Mouse (Mus musculus) heart, adult 11 months (tissue): ENCODE data around the gene Ap1b1.

Experiments used
- DNase-seq: peaks from one replicate; pipeline ENCODE4 v3.0.0; 2022

The Ap1b1 gene

DNA sequence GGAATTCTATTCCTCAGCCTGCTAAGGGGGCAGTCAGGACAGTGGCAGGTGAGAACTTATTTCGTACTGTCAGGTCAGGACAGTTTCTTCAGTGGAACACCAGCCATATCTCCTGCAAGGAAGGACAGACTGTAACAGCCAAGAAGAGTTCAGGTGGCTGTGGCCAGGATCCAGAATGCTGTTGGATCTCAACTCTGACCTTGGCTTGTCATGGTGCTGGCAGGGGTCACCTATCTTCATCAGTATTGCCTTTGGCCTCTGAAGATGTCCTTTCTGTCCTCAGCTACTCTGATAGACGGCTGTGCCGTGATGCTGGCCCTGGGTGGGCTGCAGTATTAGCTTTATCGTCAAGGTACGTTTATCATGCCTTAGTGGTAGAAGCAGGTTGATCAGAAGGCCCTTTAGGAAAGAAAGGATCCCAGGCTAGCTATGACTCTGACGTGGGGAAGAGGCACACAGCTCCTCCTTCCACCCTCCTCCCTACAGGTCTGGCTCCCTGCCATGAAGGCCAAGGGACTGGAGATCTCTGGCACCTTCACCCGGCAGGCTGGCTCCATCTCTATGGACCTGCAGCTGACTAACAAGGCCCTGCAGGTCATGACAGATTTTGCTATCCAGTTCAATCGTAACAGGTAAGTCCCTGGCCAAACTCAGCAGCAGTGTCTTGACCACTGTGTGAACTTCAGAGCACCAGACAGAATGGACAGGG lies 50.7 kb downstream of the Ap1b1 start:
- DNase-seq, result peak; percentile 93

DNA sequence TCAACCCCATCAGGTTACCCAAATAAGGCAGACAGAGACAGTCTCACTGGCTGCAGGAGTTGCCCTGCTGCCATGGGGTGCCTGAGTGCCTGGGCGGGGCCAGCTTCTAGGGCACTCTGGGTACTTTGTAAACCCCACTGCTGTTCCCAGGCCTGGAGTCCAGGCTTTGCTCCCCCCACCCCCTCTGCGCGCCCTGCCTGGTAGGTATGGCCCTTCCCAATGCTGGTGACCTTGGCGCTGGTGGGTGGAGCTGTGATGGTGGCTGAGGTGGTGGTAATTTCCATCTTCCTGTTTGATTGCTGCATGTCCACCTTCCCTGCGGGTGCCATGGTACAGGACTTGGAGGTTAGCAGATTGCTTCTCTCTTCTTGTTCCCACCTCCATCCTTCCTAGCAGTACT lies 54.0 kb downstream of the Ap1b1 start:
- DNase-seq, result no peak

DNA sequence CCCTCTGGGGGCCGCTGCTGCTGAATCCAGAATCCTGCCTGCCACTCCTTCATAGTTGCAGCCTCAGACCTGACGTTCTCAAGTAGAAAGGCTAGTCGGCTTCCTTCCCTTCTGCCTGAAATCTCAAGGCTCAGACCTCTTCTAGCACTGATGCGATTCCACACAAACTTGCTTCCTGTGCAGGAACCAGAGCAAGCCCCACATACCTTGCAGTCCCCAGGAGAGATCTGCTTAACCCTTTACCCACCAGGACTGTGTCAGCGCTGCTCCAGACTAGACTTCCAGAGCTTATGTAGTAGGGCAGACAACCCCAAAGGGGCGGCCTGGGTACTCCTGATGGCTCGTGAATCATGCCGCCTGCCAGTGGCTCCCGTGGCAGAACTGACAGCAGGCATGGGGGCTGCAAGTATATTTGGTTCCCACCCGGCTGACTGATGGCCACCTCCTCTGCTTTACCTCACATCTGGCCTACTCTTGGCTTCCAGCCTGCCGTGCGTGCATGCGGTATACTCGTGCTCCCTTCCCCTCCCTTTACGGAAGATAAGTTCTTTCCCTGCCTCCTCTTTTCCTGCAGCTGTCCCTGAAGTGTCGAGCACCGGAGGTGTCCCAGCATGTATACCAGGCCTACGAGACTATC lies 54.6 kb downstream of the Ap1b1 start:
- no peak for DNase-seq

DNA sequence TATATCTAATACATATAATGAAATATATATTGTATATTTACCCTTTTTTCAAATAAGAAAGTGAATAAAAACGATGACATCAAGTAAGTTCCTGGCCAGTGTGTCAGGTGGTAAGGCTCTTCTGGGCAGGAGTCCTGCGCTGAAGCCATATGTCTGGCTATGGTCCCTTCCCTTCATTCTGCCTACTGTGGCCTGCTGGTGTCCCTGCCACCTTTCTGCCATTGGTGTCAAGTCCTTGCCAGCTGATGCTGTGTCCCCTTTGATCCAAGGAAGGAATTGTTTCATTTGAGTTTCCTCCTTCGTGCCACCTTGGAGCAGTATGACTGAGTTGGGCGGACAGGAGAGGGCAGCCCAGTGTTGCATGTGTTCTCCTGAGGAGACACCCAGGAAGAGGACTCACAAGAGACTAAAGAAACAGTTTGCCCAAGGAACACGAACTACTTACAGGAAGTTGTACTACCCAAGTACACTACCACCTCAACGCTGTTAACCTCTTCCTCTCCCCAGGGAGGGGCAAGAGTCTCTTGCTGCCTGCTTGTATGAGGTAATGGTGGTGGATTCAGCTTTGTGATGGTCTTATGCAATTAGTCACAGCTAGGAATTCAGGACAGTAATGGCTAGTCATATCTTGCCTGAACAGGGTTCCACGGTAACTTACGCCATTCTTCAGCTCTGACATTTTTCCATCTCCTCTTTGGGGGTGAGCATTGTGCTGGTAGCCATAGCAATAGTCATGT lies 56.2 kb downstream of the Ap1b1 start:
- DNase-seq, result no peak

DNA sequence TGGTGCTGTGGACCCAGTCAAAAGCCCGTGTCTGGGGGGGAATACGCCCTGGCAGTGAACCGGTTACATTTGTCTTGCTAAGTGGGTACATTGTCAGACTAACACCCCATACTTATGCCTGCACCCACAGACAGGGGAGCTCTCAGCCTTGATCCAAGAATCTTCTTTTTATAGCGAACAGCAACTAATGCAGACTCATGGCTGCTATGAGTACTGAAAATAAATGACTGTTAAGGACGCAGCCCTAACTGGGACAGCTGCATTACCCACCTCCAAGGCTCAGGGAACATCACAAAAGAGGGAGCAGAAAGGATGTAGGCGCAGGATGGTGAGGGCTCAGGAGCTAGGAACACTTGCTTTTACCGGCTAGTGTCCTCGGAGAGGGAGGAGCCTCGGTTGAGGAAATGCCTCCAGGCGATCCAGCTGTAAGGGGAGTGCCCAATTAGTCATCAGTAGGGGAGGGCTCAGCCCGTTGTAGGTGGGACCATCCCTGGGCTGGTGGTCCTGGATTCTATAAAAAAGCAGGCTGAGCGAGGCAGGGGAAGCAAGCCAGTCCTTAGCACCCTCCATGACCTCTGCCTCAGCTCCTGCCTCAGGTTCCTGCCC lies 59.8 kb downstream of the Ap1b1 start:
- no peak for DNase-seq

DNA sequence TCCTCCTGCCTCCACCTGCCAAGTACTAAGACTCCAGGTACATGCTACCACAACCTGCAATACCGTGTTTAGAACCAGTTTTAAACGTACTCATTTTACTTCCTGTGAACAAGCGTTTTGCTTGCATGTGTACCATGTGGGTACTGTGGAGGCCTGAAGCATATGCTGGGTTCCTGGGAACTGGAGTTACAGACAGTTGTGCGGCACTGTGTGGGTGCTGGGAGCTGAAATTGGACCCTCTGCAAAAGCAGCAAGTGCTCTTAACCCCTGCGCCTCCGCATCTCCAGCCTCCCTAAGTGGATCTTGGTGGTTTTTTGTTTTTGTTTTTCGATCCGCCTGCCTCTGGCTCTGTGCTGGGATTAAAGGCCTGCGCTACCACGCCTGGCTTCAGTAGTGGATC lies 65.0 kb downstream of the Ap1b1 start:
- DNase-seq, result no peak

DNA sequence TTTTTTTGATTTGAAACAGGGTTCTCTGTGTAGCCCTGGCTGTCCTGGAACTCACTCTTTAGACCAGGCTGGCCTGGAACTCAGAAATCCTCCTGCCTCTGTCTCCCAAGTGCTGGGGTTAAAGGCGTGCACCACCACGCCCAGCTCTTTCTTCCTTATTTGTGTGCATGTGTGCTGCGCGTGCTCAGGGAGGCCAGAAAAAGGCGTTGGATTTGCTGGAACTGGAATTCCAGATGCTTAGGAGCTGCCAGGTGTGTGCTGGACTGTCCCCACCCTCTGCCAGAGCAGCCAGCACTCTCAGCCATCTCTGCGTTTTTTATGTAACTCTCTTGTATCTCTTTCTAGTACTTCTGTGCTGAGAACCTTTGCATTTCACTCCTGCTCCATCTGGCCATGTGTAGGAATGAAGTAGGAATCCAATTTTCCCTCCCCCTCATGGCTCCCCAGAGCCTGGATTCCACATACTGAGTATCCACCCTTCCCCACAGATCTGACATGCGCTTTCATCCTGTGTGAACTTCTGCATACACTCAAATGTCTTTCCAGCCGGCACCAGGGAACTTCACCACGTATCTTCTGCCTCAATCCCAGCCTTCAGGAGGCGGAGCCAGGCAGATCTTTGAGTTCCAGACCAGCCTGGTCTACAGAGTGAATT lies 65.7 kb downstream of the Ap1b1 start:
- DNase-seq, result no peak

DNA sequence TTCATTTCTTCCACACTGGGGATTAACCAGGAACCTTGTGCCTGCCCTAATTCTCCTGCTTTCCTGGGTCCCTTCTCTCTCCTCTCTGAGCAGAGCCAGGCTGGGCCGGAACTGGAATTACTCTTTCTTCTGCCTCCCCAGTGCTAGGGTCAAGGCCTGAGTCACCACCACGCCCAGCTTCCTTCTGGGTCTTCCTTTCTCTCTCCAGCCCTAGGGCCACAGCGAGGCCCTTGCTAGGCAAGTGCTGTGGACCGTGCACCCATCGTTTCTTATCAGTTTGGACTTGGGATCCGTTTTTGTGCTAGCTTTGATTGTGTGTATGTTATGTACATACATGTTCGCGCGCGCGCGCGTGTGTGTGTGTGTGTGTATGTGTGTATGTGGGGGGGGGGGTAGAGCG lies 67.5 kb downstream of the Ap1b1 start:
- no peak for DNase-seq

DNA sequence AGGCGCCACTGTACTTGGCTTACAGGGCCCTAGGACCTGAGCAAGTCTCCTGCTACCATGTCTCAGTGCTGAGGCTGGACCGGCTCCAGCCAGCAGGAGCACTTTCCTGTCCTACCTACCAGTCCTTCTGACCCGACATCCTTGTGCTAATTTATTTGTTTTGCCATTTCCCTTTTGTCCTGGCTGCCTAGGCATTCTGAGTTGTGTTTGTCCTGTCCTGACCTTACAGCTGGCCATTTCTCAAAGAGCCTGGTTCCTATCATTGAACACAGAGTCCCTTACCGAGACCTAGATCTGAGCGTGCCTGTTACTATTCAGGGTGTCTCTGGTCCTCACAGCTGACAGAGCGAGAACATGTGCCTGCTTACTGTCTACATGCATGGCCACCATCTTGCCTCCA lies 68.2 kb downstream of the Ap1b1 start:
- DNase-seq, result peak; percentile 92

DNA sequence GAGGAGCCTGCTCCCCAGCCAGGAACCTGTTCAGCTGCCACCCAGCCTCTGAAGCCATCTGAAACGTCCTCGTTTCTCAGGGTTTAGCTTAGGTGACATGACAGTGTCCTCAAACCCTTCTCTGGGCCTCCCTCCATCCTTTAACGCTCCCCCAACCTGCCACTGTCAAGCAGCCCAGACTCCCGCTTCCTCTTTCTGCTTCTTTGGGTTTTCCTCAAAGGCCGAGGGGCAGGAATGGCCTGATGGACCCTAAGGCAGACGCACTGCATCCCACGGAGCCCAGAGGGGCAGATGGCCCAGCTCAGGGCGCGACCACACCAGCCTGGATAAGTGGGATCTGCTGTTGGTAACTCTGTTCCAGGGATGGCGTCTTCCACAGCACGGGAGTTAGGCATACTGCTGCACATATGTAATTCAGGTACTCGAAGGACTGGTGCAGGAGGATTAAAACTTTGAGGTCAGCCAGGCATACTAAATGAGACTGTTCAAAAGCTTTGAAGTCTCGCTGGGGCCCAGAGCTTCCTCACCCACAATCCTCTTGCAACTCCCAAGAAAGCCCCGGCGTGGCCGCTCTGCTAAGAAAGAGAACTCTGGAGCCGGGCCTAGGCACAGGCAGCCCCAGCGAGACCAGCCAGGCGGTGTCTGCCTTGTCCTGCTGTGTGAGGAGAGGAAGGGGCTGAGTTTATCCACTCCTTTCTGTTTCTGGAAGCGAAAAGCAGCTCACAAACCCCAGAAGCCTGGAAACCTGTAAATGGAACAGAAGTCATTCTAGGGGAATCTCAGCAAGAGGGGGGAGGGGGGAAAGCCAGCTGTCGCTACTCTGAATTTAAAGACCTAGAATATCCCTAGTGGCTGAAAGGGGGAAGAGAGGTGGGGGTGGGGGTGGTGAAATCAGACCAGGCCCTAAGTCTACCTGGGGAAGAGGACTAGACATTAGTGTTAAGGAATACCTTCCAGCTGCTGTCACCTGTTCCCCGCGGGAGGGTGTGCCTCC lies 69.6 kb downstream of the Ap1b1 start:
- DNase-seq, result peak; percentile 87

DNA sequence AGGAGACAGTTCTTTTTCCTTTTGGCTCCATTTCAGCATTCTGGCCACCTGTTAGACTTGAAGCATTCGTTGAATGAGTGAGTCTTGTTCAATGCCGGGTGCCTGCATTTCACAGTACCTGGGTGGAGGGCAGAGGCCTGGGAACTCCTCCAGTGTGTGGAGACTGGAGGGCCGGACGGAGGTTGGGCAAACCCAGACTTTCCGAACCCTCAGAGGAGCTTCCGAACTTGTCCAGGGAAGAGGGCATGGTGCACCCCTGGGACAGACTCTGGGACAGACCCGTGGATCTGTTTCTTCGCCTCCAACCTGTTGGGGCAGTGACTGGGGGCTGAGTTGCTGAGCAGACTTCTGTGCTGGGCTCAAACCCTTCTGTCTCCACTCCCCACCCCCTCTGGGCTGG lies 70.4 kb downstream of the Ap1b1 start:
- DNase-seq, result peak; percentile 88

DNA sequence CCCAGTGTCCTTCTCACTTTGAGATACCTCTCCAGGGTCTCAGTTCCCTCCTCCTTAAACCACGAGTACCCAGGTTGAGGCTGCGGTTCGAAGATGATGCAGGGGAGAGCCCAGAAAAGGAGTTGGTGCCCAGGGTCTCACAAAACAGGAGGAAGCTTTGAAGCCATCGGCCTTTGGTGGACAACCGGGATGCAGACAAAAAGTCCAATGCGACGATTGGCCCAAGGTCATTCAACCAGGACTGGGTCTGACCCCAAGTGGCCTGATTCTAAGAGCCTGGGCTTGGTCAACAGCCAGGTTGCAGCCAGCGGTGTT lies 70.9 kb downstream of the Ap1b1 start:
- DNase-seq, result peak; percentile 94

DNA sequence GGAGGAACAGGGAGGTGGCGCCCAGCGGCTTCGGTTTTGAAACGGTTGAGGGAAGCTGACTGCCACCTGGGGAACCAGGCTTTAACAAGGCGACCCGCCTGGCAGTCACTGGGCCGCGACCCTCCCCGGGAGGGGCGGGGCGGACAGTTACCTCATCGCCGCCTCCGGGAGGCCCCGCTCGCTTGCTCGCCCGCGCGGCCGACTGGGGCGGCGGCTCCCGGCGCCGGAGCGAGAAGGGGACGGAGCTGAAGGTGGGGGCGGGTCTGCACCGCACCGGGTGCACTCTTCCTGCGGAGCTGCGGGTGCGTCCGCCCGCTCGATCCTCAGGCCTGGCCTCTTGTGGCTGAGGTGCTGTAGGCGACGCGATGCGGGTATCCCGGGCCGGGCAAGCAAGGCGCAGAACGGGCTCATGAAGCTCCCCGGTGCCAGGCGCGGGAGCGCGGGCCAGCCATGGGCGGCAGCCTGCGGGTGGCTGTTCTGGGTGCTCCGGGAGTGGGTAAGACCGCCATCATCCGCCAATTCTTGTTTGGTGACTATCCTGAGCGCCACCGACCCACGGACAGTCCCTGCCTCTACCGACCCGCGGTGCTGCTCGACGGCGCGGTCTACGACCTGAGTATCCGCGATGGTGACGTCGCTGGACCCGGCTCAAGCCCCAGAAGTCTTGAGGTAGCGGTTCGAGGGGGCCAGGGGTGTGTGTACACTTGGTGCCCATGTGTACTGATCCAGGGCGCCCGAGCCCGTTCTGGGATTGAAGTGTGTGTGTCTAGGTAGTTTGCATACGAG lies 71.4 kb downstream of the Ap1b1 start, which contains the start of gene Rasl10a:
Gene Rasl10a (plus strand): TSS at position 273 of the 786 bp plus-strand sequence.
- peak; percentile 92 for DNase-seq

DNA sequence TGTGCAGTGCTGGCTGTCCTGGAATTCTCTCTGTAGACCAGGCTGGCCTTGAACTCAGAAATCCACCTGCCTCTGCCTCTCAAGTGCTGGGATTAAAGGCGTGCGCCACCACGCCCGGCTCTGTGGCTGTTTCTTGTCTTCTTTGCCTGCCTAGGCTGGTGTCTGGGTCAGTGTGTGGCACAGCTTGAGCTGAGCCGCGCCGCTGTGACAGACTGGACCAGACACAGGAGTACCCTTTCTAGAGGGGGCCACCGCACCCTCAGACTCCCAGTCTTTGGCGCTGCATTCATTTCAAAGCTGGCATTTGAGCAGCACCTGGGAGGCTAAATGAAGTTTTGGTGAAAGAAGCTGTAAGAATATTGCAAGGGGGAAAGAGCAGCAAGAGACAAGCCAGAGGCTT lies 72.2 kb downstream of the Ap1b1 start:
- peak; percentile 87 for DNase-seq

DNA sequence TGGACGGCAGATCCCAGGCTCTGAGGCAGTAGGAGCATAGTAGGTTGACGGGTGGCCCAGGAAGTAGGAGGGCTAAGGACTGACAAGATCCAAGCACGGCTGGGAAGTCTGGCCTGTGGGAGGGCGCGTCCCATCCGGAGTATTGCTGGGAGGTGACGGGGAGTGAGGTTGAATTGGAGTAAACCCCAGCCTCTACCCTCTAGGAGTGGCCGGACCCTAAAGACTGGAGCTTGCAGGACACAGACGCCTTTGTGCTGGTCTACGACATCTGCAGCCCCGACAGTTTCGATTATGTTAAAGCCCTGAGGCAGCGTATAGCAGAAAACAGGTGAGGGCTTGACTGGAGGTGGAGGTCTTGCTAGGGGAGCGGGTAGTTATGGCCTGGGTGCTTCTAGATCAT lies 72.6 kb downstream of the Ap1b1 start:
- DNase-seq, result peak; percentile 90

DNA sequence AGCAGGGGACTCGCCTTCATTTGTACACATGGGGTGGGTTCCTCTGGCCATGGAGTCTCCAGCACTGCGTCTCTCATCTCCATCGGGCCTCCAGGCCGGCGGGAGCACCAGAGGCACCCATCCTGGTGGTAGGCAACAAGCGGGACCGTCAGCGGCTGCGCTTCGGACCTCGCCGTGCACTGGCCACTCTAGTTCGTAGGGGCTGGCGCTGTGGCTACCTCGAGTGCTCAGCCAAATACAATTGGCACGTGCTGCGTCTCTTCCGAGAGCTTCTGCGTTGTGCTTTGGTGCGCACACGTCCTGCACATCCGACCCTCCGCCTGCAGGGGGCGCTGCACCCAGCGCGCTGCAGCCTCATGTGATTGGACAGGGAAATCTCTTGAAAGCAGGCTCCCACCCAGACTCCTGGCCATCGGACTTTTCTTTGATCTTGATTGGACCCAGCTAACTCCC lies 73.1 kb downstream of the Ap1b1 start:
- DNase-seq, result peak; percentile 90

DNA sequence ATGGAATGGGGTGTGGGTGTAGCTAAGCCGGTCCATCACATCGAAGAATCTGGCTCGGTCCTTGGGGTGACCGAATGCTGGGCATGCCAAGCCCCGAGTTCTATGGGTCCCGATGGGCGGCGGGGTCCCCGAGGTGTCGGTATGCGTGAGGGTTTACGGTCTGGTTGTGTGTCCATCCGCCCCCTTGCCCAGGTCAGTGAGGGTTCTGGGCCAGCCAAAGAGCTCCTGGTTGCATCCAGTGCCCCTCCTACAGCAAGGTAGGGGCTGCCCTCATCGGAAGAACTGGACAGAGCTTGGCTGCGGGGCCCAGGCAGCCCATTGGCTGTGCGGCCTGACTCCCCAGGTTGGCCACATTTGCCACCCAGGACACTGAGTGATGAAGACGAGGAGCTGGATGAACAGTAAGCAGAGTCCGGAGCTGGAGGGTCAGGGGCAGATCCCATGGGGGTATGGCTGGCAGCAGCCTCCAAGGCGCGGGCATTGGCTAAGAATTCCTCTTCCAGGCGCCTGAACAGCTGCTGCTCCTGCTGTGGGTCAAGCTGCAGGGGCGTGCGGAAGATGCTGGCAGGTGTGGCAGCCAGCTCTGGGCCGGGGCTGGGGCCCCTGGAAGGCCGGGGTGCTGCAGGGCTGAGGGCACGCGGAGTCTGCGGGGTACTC lies 74.3 kb downstream of the Ap1b1 start:
- DNase-seq, result peak; percentile 95

DNA sequence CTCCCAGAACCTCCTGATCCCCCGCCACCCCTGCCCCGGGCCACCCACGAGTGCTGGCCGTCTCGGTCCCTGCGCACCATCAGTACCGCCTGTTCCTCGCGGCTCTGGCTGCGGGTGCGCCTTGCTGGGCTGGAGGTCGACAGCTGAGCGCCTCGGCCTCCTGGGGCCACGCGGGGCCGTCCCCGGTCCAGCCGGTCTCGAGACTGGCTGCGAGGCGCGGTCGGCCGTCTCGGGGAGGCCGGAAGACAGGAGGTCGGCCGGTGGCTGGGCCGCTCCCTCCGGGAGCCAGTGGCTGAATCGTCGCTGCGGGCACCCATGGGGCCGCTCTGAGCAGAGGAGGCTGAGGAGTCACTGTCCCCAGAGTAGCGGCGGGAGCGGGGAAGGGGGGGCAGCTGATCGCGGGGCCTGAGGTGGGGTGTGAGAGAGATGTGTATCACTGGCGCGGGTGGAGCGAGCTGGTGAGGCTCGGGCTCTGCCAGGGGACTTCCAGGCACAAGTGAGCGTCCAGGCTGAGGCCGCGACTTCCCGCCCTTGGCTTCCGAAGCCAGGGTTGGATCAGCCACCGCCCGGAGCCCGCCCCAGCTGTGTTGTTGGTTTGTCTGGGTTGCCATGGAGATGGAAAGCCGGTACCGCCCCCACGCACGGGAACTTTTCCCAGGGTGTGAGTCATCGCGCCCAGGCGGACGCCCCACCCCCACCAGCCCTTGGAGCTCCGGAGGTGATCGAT lies 75.0 kb downstream of the Ap1b1 start:
- peak; percentile 100 for DNase-seq

DNA sequence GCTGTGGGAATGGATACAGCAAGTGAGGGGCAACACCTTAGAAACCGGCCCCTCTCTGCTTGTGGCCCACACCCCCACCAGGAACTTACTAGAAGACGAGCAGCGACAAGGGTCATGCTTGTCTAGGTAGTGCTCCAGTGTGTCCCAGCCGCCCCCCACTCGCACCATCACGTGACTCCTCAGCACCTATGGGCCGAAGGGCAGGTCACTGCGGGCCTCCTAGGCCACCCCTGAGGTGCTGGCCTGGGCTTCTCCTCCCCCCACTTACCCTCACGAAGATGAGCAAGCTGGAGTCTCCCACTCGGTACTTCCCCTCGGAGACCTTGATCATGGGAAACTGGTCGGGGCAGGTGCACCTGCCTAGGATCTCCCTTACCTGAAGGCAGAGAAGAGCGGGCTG lies 75.7 kb downstream of the Ap1b1 start:
- DNase-seq, result no peak
